Mouse (Mus musculus): Measurements from ENCODE around the gene Hipk2.

- TF ChIP-seq POLR2A (IDR thresholded peaks at IDR 0.05; ENCODE audit: extremely low read depth, insufficient read depth, low read length) (no peak), CTCF (IDR thresholded peaks at IDR 0.05; ENCODE audit: extremely low read depth, insufficient read depth, low read length) (no peak)
Observed at GRCm38 (mm10) chr6:38916571-38916970, 40.6 kb upstream of the Hipk2 start.
